Mouse (Mus musculus) embryonic facial prominence, embryonic 13.5 days (tissue): ENCODE measurements around the gene Kremen1. TPM values are rescaled to one million over a fixed set of nuclear protein-coding genes. Genes with fewer than 3 reads are reported as not detected.

Source experiments
- ATAC-seq: fragments of 200-750 bp; cut with Nextera tagmentation; 2 replicates; pipeline ENCODE4 v1.8.0; 2017; ENCODE audit warnings: low read depth; ENCODE audit not compliant: insufficient number of reproducible peaks, insufficient read depth, low FRiP score, low TSS enrichment
- H3K27ac ChIP-seq: fragments of 300-500 bp; sonication (generic); 2 replicates; pipeline ENCODE4 v1.5.1; 2015; ENCODE audit warnings: moderate library complexity, mild to moderate bottlenecking, inconsistent platforms
- H3K27me3 ChIP-seq: fragments of 300-500 bp; sonication (generic); 2 replicates; pipeline ENCODE4 v1.6.1; 2015; ENCODE audit warnings: mild to moderate bottlenecking, inconsistent platforms
- H3K36me3 ChIP-seq: fragments of 300-500 bp; sonication (generic); 2 replicates; pipeline ENCODE4 v1.6.1; 2015; ENCODE audit warnings: mild to moderate bottlenecking, inconsistent platforms
- H3K4me1 ChIP-seq: fragments of 300-500 bp; sonication (generic); 2 replicates; pipeline ENCODE4 v1.6.1; 2015; ENCODE audit warnings: inconsistent platforms
- H3K4me2 ChIP-seq: fragments of 300-500 bp; sonication (generic); 2 replicates; pipeline ENCODE4 v1.6.1; 2015; ENCODE audit warnings: moderate library complexity, mild to moderate bottlenecking, inconsistent platforms
- H3K4me3 ChIP-seq: fragments of 300-500 bp; sonication (generic); 2 replicates; pipeline ENCODE4 v1.5.1; 2015; ENCODE audit warnings: mild to moderate bottlenecking, inconsistent platforms
- H3K9ac ChIP-seq: fragments of 300-500 bp; sonication (generic); 2 replicates; pipeline ENCODE4 v1.6.1; 2015; ENCODE audit warnings: mild to moderate bottlenecking, inconsistent platforms
- H3K9me3 ChIP-seq: fragments of 300-500 bp; sonication (generic); 2 replicates; pipeline ENCODE4 v1.6.1; 2016; ENCODE audit warnings: inconsistent platforms
- WGBS: fragments of 180-500 bp; shearing (Covaris S2); methylation state at CpG from one replicate; pipeline ENCODE4 v1.1.7; 2015; ENCODE audit warnings: mixed read lengths; 5-methylcytosine and 5-hydroxymethylcytosine counted together
- polyA plus RNA-seq: library from polyadenylated mRNA; unstranded; fragments of >200 nt; fragmentation: Nextera tagmentation; extraction: Ambion mirVana; gene quantifications from 2 replicates; pipeline ENCODE4 v1.2.1, GENCODE M21; 2015

The Kremen1 gene
- polyA plus RNA-seq, 1 experiment from 2014 or later, result 25.1 TPM

DNA sequence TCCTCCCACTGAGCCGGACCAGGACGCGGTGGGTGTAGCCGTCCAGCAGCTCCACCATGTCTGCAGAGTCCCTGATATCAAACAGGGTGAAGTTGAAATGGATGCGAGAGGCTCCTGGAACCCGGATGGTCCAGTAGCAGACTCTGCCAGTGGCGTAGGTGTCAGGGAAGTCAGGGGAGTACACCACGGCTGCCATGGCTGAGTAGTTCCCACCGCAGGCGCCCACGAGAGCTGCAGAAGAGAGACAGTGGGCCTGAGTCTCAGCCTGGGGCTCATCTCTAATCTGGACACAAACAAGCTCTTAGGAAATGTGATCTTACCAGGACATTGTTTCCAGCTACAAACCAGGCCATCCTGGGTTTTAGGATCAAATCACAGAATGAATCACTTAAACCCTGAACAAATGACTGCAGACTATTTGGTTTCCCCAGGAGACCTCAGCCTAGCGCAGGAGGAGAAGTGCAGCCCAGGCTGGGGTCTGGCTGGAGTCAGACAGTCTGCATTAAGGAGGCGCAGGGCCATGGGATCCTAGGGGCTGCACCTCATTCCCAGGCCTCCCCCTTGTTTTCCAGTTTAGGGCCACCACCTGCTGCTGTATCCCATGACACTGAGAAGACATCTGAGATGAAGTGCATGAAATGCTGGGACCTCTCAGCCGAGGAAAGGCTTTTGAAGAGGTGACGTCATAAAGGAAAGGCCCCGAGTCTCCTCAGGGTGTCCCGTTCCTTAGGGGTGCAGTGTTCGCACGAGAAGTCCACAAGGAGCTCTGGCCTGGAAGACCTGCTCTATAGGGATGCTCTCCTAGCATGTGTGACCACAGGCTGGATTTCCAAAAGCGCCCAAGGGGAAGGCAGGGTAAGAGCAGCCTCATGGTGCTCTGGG lies 59.3 kb downstream of the Kremen1 start:
- Histone ChIP-seq H3K27ac (0 out of 2 replicates have a peak overlapping the region, but pooled peaks have one; percentile 17), H3K36me3 (peaks cover 82% of the 10 kb centered on the region), H3K4me1 (peaks cover 16% of the 10 kb centered on the region), H3K4me3 (no peak overlapping the region), H3K9me3 (no peaks in the 10 kb centered on the region), H3K27me3 (no peaks in the 10 kb centered on the region), H3K9ac (no peak overlapping the region), H3K4me2 (no peak overlapping the region)
- ATAC-seq, result no peak
- WGBS, result 64% methylated on average over 20 of the region's 20 CpGs

- 85% methylated on average over 2 of the region's 2 CpGs for WGBS
- H3K36me3 ChIP-seq, result peaks cover 78% of the 10 kb centered on the region
Observed at GRCm38 (mm10) chr11:5199879-5200278, 61.5 kb downstream of the Kremen1 start.

DNA sequence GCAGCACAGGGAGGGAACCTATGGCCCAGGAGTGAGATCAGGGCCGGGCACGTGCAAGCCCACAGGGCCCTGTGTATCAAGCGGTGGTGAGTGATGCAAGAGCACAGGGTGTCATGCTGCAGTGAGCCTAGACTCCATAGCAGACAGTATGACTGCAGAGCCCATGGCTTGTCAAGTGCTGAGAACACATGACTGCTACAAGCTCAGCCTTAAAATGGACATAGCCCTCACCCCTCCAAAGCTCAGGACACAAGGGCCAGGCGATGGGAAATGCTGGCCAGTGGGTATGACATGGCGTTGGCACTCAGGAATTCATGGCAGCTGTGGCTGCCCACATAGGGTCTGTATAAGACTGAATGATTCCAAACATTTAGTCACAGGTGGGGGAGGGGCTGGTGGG lies 64.3 kb downstream of the Kremen1 start:
- no peaks in the 10 kb centered on the region for H3K9me3 ChIP-seq
- H3K4me1 ChIP-seq, result peaks cover 17% of the 10 kb centered on the region
- peaks cover 85% of the 10 kb centered on the region for H3K36me3 ChIP-seq
- H3K4me2 ChIP-seq, result no peak overlapping the region
- H3K27me3 ChIP-seq, result no peaks in the 10 kb centered on the region
- H3K27ac ChIP-seq, result no peak overlapping the region; the same call in 1 of the 2 replicates
- ATAC-seq, result no peak
- H3K9ac ChIP-seq, result no peak overlapping the region
- 82% methylated on average over 5 of the region's 5 CpGs for WGBS
- H3K4me3 ChIP-seq, result no peak overlapping the region

More at GRCm38 (mm10) chr11:5199879-5200278, 61.5 kb downstream of the Kremen1 start:
- no peaks in the 10 kb centered on the region for H3K27me3 ChIP-seq
- no peak for ATAC-seq
- no peak overlapping the region for H3K27ac ChIP-seq
- peaks cover 22% of the 10 kb centered on the region for H3K4me1 ChIP-seq
- H3K4me3 ChIP-seq, result no peak overlapping the region
- H3K4me2 ChIP-seq, result no peak overlapping the region
- no peak overlapping the region for H3K9ac ChIP-seq
- no peaks in the 10 kb centered on the region for H3K9me3 ChIP-seq

GRCm38 (mm10) chr11:5196583-5196982 lies 64.8 kb downstream of the Kremen1 start:
- Histone ChIP-seq H3K9ac (no peak overlapping the region), H3K9me3 (no peaks in the 10 kb centered on the region), H3K27ac (no peak overlapping the region; the same call in 1 of the 2 replicates), H3K36me3 (peaks cover 87% of the 10 kb centered on the region), H3K4me1 (peaks cover 16% of the 10 kb centered on the region), H3K4me2 (no peak overlapping the region), H3K27me3 (no peaks in the 10 kb centered on the region), H3K4me3 (no peak overlapping the region)
- ATAC-seq, result no peak
- 67% methylated on average over 7 of the region's 7 CpGs for WGBS

GRCm38 (mm10) chr11:5193576-5193881 lies 67.8 kb downstream of the Kremen1 start:
- Histone ChIP-seq H3K9me3 (no peaks in the 10 kb centered on the region), H3K9ac (no peak overlapping the region), H3K36me3 (peaks cover 72% of the 10 kb centered on the region), H3K4me1 (peaks cover 26% of the 10 kb centered on the region), H3K27me3 (no peaks in the 10 kb centered on the region), H3K4me3 (no peak overlapping the region), H3K27ac (no peak overlapping the region), H3K4me2 (no peak overlapping the region)
- WGBS, result 36% methylated on average over 1 of the region's 1 CpGs
- no peak for ATAC-seq

GRCm38 (mm10) chr11:5192840-5193575 lies 68.3 kb downstream of the Kremen1 start:
- Histone ChIP-seq H3K9ac (no peak overlapping the region), H3K9me3 (no peaks in the 10 kb centered on the region), H3K36me3 (peaks cover 66% of the 10 kb centered on the region), H3K27me3 (no peaks in the 10 kb centered on the region), H3K4me3 (no peak overlapping the region), H3K4me2 (no peak overlapping the region), H3K4me1 (peaks cover 26% of the 10 kb centered on the region), H3K27ac (no peak overlapping the region)
- ATAC-seq, result no peak
- 79% methylated on average over 8 of the region's 8 CpGs for WGBS

- peaks cover 57% of the 10 kb centered on the region for H3K36me3 ChIP-seq
- 52% methylated on average over 9 of the region's 9 CpGs for WGBS
- peaks cover 24% of the 10 kb centered on the region for H3K4me1 ChIP-seq
- no peaks in the 10 kb centered on the region for H3K27me3 ChIP-seq
- H3K4me3 ChIP-seq, result no peak overlapping the region
- no peak overlapping the region for H3K27ac ChIP-seq
- no peak for ATAC-seq
- H3K9ac ChIP-seq, result 0 out of 2 replicates have a peak overlapping the region, but pooled peaks have one; percentile 1
- no peak overlapping the region for H3K4me2 ChIP-seq
- H3K9me3 ChIP-seq, result no peaks in the 10 kb centered on the region
Observed at GRCm38 (mm10) chr11:5192084-5192516, 69.3 kb downstream of the Kremen1 start.

GRCm38 (mm10) chr11:5189239-5189933 lies 72.0 kb downstream of the Kremen1 start:
- Histone ChIP-seq H3K27me3 (no peaks in the 10 kb centered on the region), H3K4me1 (peaks cover 33% of the 10 kb centered on the region), H3K27ac (no peak overlapping the region), H3K36me3 (peaks cover 34% of the 10 kb centered on the region), H3K9ac (no peak overlapping the region), H3K4me2 (no peak overlapping the region), H3K4me3 (no peak overlapping the region), H3K9me3 (no peaks in the 10 kb centered on the region)
- 34% methylated on average over 9 of the region's 9 CpGs for WGBS
- no peak for ATAC-seq

GRCm38 (mm10) chr11:5188170-5188569 lies 73.2 kb downstream of the Kremen1 start:
- WGBS, result 89% methylated on average over 4 of the region's 4 CpGs

GRCm38 (mm10) chr11:5184832-5185231 lies 76.5 kb downstream of the Kremen1 start:
- Histone ChIP-seq H3K4me3 (no peak overlapping the region), H3K9me3 (no peaks in the 10 kb centered on the region), H3K27me3 (no peaks in the 10 kb centered on the region), H3K27ac (peak overlapping the region; percentile 93), H3K9ac (no peak overlapping the region), H3K36me3 (no peaks in the 10 kb centered on the region), H3K4me2 (no peak overlapping the region), H3K4me1 (peaks cover 38% of the 10 kb centered on the region)
- 64% methylated on average over 9 of the region's 9 CpGs for WGBS
- ATAC-seq, result no peak

More at GRCm38 (mm10) chr11:5188170-5188569, 73.2 kb downstream of the Kremen1 start:
- Histone ChIP-seq H3K27me3 (no peaks in the 10 kb centered on the region), H3K4me1 (peaks cover 43% of the 10 kb centered on the region), H3K36me3 (peaks cover 22% of the 10 kb centered on the region), H3K27ac (no peak overlapping the region), H3K4me3 (no peak overlapping the region), H3K9ac (no peak overlapping the region), H3K4me2 (no peak overlapping the region), H3K9me3 (no peaks in the 10 kb centered on the region)
- ATAC-seq, result no peak

DNA sequence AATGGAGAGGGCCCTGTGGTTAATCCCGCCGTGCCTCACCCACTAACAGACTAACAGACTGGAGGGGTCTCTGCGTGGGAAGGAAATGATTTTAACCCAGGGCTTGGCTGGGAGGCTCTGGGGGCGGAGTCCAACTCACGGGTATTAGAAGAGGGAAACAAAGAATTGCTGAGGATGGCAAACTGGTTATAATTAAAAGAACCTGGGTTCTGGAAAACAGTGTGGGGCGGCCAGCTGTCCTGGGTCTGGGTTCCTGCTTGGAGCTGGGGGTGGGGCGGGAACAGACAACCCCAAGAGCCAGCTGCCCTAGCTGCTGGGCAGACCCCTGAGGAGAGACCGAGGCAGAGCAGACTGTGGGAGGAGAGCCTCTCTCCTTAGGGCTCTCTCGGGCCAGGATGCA lies 77.1 kb downstream of the Kremen1 start:
- Histone ChIP-seq H3K27ac (peak overlapping the region; percentile 93), H3K4me2 (peak overlapping the region; percentile 44), H3K36me3 (no peaks in the 10 kb centered on the region), H3K4me3 (no peak overlapping the region), H3K27me3 (no peaks in the 10 kb centered on the region), H3K4me1 (peaks cover 35% of the 10 kb centered on the region), H3K9ac (no peak overlapping the region), H3K9me3 (no peaks in the 10 kb centered on the region)
- 9% methylated on average over 9 of the region's 9 CpGs for WGBS
- peak; percentile 61 for ATAC-seq
